Mouse (Mus musculus) adrenal gland (tissue): ENCODE data around the gene Kctd18.
"Not testable (repeated sequence)": the region's sequence is repeated elsewhere in the genome, so short reads cannot be mapped to it uniquely, and the experiment has no call there.

Source experiments
- intact Hi-C: fragments of 180-260 bp; cut with DNase I; formaldehyde crosslinking; loops from one replicate; pipeline ENCODE4 v1.15.1; 2025
- long read RNA-seq, 2 experiments: library from polyadenylated mRNA; unstranded; transcript quantifications; one replicate each; pipeline ENCODE4 v2.0.0; 2020; ENCODE audit warnings: borderline replicate concordance in 1 of 2; ENCODE audit not compliant: insufficient replicate concordance in 1 of 2

Kctd18 gene
- long read RNA-seq, experiment 1, partial matches to known transcripts, result 0 of 2 reads
- long read RNA-seq, experiment 1, other reads (novel, unspliced or antisense), result 1 of 2 reads
- long read RNA-seq, experiment 2, partial matches to known transcripts, result 0 of 4 reads
- long read RNA-seq, experiment 2, other reads (novel, unspliced or antisense), result 2 of 4 reads

- intact Hi-C loops, result no loop called here
Observed at GRCm38 (mm10) chr1:58018856-58019255, at the start of gene Kctd18. Gene Kctd18, minus strand, starts transcription at chr1:58018956.

GRCm38 (mm10) chr1:58065606-58066005 is 46.9 kb upstream of the Kctd18 start:
- intact Hi-C loops, result no loop called here

- intact Hi-C loops, result no loop called here
Observed at GRCm38 (mm10) chr1:58065151-58065550, 46.4 kb upstream of the Kctd18 start.

GRCm38 (mm10) chr1:58062131-58062530 is 43.4 kb upstream of the Kctd18 start:
- intact Hi-C loops, result no loop called here

- intact Hi-C loops, result no loop called here
Observed at GRCm38 (mm10) chr1:58058846-58059245, 40.1 kb upstream of the Kctd18 start.

GRCm38 (mm10) chr1:58056939-58057338 is 38.2 kb upstream of the Kctd18 start:
- intact Hi-C loops, result no loop called here

- intact Hi-C loops, result no loop called here
Observed at GRCm38 (mm10) chr1:58056074-58056807, 37.5 kb upstream of the Kctd18 start.

- intact Hi-C loops, result no loop called here
Observed at GRCm38 (mm10) chr1:58055598-58055997, 36.8 kb upstream of the Kctd18 start.

- intact Hi-C loops, result no loop called here
Observed at GRCm38 (mm10) chr1:58049126-58049525, 30.4 kb upstream of the Kctd18 start.

GRCm38 (mm10) chr1:58046721-58047290 is 28.1 kb upstream of the Kctd18 start:
- intact Hi-C loops, result no loop called here

- intact Hi-C loops, result no loop called here
Observed at GRCm38 (mm10) chr1:58045546-58045945, 26.8 kb upstream of the Kctd18 start.

- intact Hi-C loops, result no loop called here
Observed at GRCm38 (mm10) chr1:58045076-58045475, 26.3 kb upstream of the Kctd18 start.

GRCm38 (mm10) chr1:58037306-58037705 is 18.6 kb upstream of the Kctd18 start:
- intact Hi-C loops, result not testable (repeated sequence)

- intact Hi-C loops, result no loop called here
Observed at GRCm38 (mm10) chr1:58031160-58031769, 12.5 kb upstream of the Kctd18 start.

- intact Hi-C loops, result no loop called here
Observed at GRCm38 (mm10) chr1:58030156-58030871, 11.6 kb upstream of the Kctd18 start.

- intact Hi-C loops, result loop anchor here (10.0 kb wide), 1 partner anchor 605 kb away; no protein-coding TSS in a partner anchor
Observed at GRCm38 (mm10) chr1:58029636-58030117, 10.9 kb upstream of the Kctd18 start, which contains the start of gene Aox1. Gene Aox1, plus strand, starts transcription at chr1:58029931.

GRCm38 (mm10) chr1:58027707-58028106 is 9.0 kb upstream of the Kctd18 start:
- intact Hi-C loops, result loop anchor here (10.0 kb wide), 1 partner anchor 603 kb away; no protein-coding TSS in a partner anchor

GRCm38 (mm10) chr1:58006388-58006787 is 12.4 kb downstream of the Kctd18 start:
- intact Hi-C loops, result not testable (repeated sequence)

GRCm38 (mm10) chr1:57998146-57998545 is 20.6 kb downstream of the Kctd18 start:
- intact Hi-C loops, result no loop called here

GRCm38 (mm10) chr1:57996133-57996615 is 22.6 kb downstream of the Kctd18 start:
- intact Hi-C loops, result no loop called here
